Mouse (Mus musculus): Measurements from ENCODE around the gene Nmnat3.
"Not testable (repeated sequence)": the region's sequence is repeated elsewhere in the genome, so short reads cannot be mapped to it uniquely, and the experiment has no call there.

Nmnat3 gene

GRCm38 (mm10) chr9:98287135-98287534, at the start of gene Nmnat3:
Nmnat3 (plus strand) TSS chr9:98287435.
- CTCF ChIA-PET, POLR2A ChIA-PET: not testable (repeated sequence)

- POLR2A ChIA-PET, result no interaction called here
- CTCF ChIA-PET, result interaction anchor here in 1 of 4 experiments (1.0 kb wide), 1 partner anchor 26 kb away, joined by 3 read pairs; no protein-coding TSS in a partner anchor
These were observed 43.8 kb upstream of the Nmnat3 start for GRCm38 (mm10) chr9:98243481-98243880.

GRCm38 (mm10) chr9:98244223-98244622, 43.0 kb upstream of the Nmnat3 start:
- CTCF ChIA-PET, result interaction anchor here in 3 of 4 experiments (0.6 to 1.3 kb wide), 4 partner anchors 14 to 169 kb away, joined by 3 read pairs; no protein-coding TSS in a partner anchor
- POLR2A ChIA-PET, result no interaction called here

- CTCF ChIA-PET, result interaction anchor here in 1 of 4 experiments (1.3 kb wide), 1 partner anchor 168 kb away, joined by 3 read pairs; no protein-coding TSS in a partner anchor
- POLR2A ChIA-PET, result no interaction called here
These were observed 42.0 kb upstream of the Nmnat3 start for GRCm38 (mm10) chr9:98245226-98245625.

- POLR2A ChIA-PET, result no interaction called here
- CTCF ChIA-PET, result interaction anchor here in 1 of 4 experiments (0.7 kb wide), 1 partner anchor 90 kb away, joined by 7 read pairs; no protein-coding TSS in a partner anchor
These were observed 40.9 kb upstream of the Nmnat3 start for GRCm38 (mm10) chr9:98246351-98246750.

- CTCF ChIA-PET, result no interaction called here
- POLR2A ChIA-PET, result no interaction called here
These were observed 27.0 kb upstream of the Nmnat3 start for GRCm38 (mm10) chr9:98260210-98260609.

- POLR2A ChIA-PET, result interaction anchor here in 1 of 4 experiments (1.1 kb wide), 1 partner anchor 19 kb away, joined by 4 read pairs; no protein-coding TSS in a partner anchor
- CTCF ChIA-PET, result no interaction called here
These were observed 25.7 kb upstream of the Nmnat3 start for GRCm38 (mm10) chr9:98261461-98262011.

- POLR2A ChIA-PET, result interaction anchor here in 1 of 4 experiments (0.7 kb wide), 1 partner anchor 844 kb away, joined by 3 read pairs; no protein-coding TSS in a partner anchor
These were observed 22.3 kb upstream of the Nmnat3 start for GRCm38 (mm10) chr9:98264916-98265315.

GRCm38 (mm10) chr9:98272734-98273133, 14.5 kb upstream of the Nmnat3 start:
- POLR2A ChIA-PET, result no interaction called here
- CTCF ChIA-PET, result no interaction called here

More at GRCm38 (mm10) chr9:98264916-98265315, 22.3 kb upstream of the Nmnat3 start:
- CTCF ChIA-PET, result no interaction called here

GRCm38 (mm10) chr9:98275080-98275479, 12.2 kb upstream of the Nmnat3 start:
- ChIA-PET CTCF (no interaction called here), POLR2A (no interaction called here)

GRCm38 (mm10) chr9:98280162-98280561, 7.1 kb upstream of the Nmnat3 start:
- ChIA-PET CTCF (no interaction called here), POLR2A (no interaction called here)

GRCm38 (mm10) chr9:98285606-98286301, 1.5 kb upstream of the Nmnat3 start:
- POLR2A ChIA-PET, result no interaction called here
- CTCF ChIA-PET, result no interaction called here

- POLR2A ChIA-PET, result interaction anchor here in 1 of 4 experiments (0.6 kb wide), 1 partner anchor 10 kb away, joined by 4 read pairs; no protein-coding TSS in a partner anchor
- CTCF ChIA-PET, result interaction anchor here in 1 of 4 experiments (0.6 kb wide), 1 partner anchor 991 kb away, joined by 12 read pairs; no protein-coding TSS in a partner anchor
These were observed 2.4 kb downstream of the Nmnat3 start for GRCm38 (mm10) chr9:98289665-98290064.

GRCm38 (mm10) chr9:98290591-98290990, 3.4 kb downstream of the Nmnat3 start:
- POLR2A ChIA-PET, result no interaction called here
- CTCF ChIA-PET, result interaction anchor here in 1 of 4 experiments (0.6 kb wide), 1 partner anchor 992 kb away, joined by 12 read pairs; no protein-coding TSS in a partner anchor

- ChIA-PET CTCF (interaction anchor here in 2 of 4 experiments (0.7 to 0.8 kb wide), 2 partner anchors 242 to 513 kb away, joined by 3 read pairs; no protein-coding TSS in a partner anchor), POLR2A (interaction anchor here in 3 of 4 experiments (0.7 to 1.6 kb wide), 10 partner anchors 10 to 1126 kb away, joined by 3 to 7 read pairs (median 3); partner anchors contain the start of genes Clstn2 (in 1 of the 3) and Copb2 (in 1 of the 3))
These were observed 9.4 kb downstream of the Nmnat3 start for GRCm38 (mm10) chr9:98296383-98297201.

- ChIA-PET CTCF (no interaction called here), POLR2A (interaction anchor here in 3 of 4 experiments (0.5 to 1.6 kb wide), 6 partner anchors 9 to 1089 kb away, joined by 3 to 4 read pairs (median 3); partner anchors contain the start of genes Clstn2 (in 1 of the 3) and Copb2 (in 1 of the 3))
These were observed 10.2 kb downstream of the Nmnat3 start for GRCm38 (mm10) chr9:98297234-98297936.

- POLR2A ChIA-PET, result interaction anchor here in 1 of 4 experiments (1.2 kb wide), 1 partner anchor 266 kb away, joined by 3 read pairs; the partner anchor contains the start of gene Clstn2
- CTCF ChIA-PET, result no interaction called here
These were observed 10.8 kb downstream of the Nmnat3 start for GRCm38 (mm10) chr9:98297937-98298595.

GRCm38 (mm10) chr9:98298761-98299160, 11.5 kb downstream of the Nmnat3 start:
- ChIA-PET POLR2A (no interaction called here), CTCF (no interaction called here)

All from embryonic stem cell, embryonic (primary cell).